Mouse (Mus musculus) urinary bladder, postnatal 10 days (tissue): ENCODE measurements at regions not wholly inside any gene's neighbourhood (a gene's known extent, or its start where the extent isn't known, plus 50 kb on each side); places are given as distances from the start of the nearest gene placed in this dataset.

Source experiments
- DNase-seq: peaks from one replicate; pipeline ENCODE4 v3.0.0; 2022; ENCODE audit warnings: low spot score

- no peak for DNase-seq
These were observed 149.4 kb upstream of the Klf3 start for GRCm38 (mm10) chr5:64653764-64654163.

- DNase-seq: no peak
These were observed 147.9 kb upstream of the Klf3 start for GRCm38 (mm10) chr5:64655286-64655685.

- DNase-seq: no peak
These were observed 141.2 kb upstream of the Klf3 start for GRCm38 (mm10) chr5:64661959-64662358.

GRCm38 (mm10) chr5:64662476-64662875 is 140.7 kb upstream of the Klf3 start:
- DNase-seq: no peak

GRCm38 (mm10) chr5:64663766-64664165 is 139.4 kb upstream of the Klf3 start:
- DNase-seq: no peak

- DNase-seq: no peak
These were observed 138.1 kb upstream of the Klf3 start for GRCm38 (mm10) chr5:64665064-64665463.

GRCm38 (mm10) chr5:64666256-64666655 is 136.9 kb upstream of the Klf3 start:
- no peak for DNase-seq

- no peak for DNase-seq
These were observed 136.1 kb upstream of the Klf3 start for GRCm38 (mm10) chr5:64667053-64667452.

- no peak for DNase-seq
These were observed 129.3 kb upstream of the Klf3 start for GRCm38 (mm10) chr5:64673861-64674260.

GRCm38 (mm10) chr5:64676214-64676945 is 126.8 kb upstream of the Klf3 start:
- no peak for DNase-seq

GRCm38 (mm10) chr5:64676946-64677588 is 126.1 kb upstream of the Klf3 start:
- no peak for DNase-seq

GRCm38 (mm10) chr5:64678706-64679105 is 124.5 kb upstream of the Klf3 start:
- no peak for DNase-seq

- DNase-seq: no peak
These were observed 123.1 kb upstream of the Klf3 start for GRCm38 (mm10) chr5:64679996-64680625.

- DNase-seq: no peak
These were observed 122.0 kb upstream of the Klf3 start for GRCm38 (mm10) chr5:64681161-64681560.

GRCm38 (mm10) chr5:64682326-64682845 is 120.8 kb upstream of the Klf3 start:
- DNase-seq: no peak

GRCm38 (mm10) chr5:64683419-64683818 is 119.8 kb upstream of the Klf3 start:
- no peak for DNase-seq

GRCm38 (mm10) chr5:64684275-64684674 is 118.9 kb upstream of the Klf3 start:
- no peak for DNase-seq

- no peak for DNase-seq
These were observed 113.0 kb upstream of the Klf3 start for GRCm38 (mm10) chr5:64690148-64690547.

GRCm38 (mm10) chr5:64691406-64692100 is 111.6 kb upstream of the Klf3 start:
- no peak for DNase-seq

GRCm38 (mm10) chr5:64692335-64692734 is 110.9 kb upstream of the Klf3 start:
- DNase-seq: no peak

- DNase-seq: no peak
These were observed 109.6 kb upstream of the Klf3 start for GRCm38 (mm10) chr5:64693616-64694015.

GRCm38 (mm10) chr5:64694606-64695005 is 108.6 kb upstream of the Klf3 start:
- no peak for DNase-seq
